Mouse (Mus musculus) C2C12 (cell line): ENCODE measurements at regions not wholly inside any gene's neighbourhood (a gene's known extent, or its start where the extent isn't known, plus 50 kb on each side); places are given as distances from the start of the nearest gene placed in this dataset.

Experiments
- H3K27me3 ChIP-seq: one replicate; pipeline ENCODE4 v1.6.1; 2011; ENCODE audit not compliant: control insufficient read depth, insufficient read depth, insufficient read length
- H3K36me3 ChIP-seq: one replicate; pipeline ENCODE4 v1.6.1; 2011; ENCODE audit not compliant: control insufficient read depth, insufficient read depth
- H3K4me3 ChIP-seq: one replicate; pipeline ENCODE4 v1.5.1; 2011; ENCODE audit warnings: mild to moderate bottlenecking, control low read depth; ENCODE audit not compliant: poor library complexity, insufficient read depth, severe bottlenecking
- H3K79me2 ChIP-seq: one replicate; pipeline ENCODE4 v1.6.1; 2011; ENCODE audit not compliant: control insufficient read depth, insufficient read depth
- H3K79me3 ChIP-seq: one replicate; pipeline ENCODE4 v1.6.1; 2011; ENCODE audit warnings: low read depth, control low read depth
- H3ac ChIP-seq: one replicate; pipeline ENCODE3; 2011; ENCODE audit warnings: low read depth; ENCODE audit not compliant: control insufficient read depth, insufficient read length
- CEBPB ChIP-seq: IDR thresholded peaks from one replicate; pipeline ENCODE4 v1.6.1; 2011; ENCODE audit warnings: low read depth, mild to moderate bottlenecking, control low read depth, moderate library complexity
- CTCF ChIP-seq: IDR thresholded peaks from one replicate; pipeline ENCODE4 v1.5.1; 2011; ENCODE audit not compliant: control insufficient read depth, insufficient read depth, insufficient read length
- FOSL1 ChIP-seq: IDR thresholded peaks from one replicate; pipeline ENCODE4 v1.8.0; 2011; ENCODE audit warnings: mild to moderate bottlenecking, low read length; ENCODE audit not compliant: poor library complexity, insufficient read depth, severe bottlenecking
- MAX ChIP-seq: IDR thresholded peaks from one replicate; pipeline ENCODE4 v1.6.1; 2011; ENCODE audit warnings: mild to moderate bottlenecking, control low read depth
- MYOG ChIP-seq: IDR thresholded peaks from one replicate; pipeline ENCODE4 v1.6.1; 2011; ENCODE audit not compliant: control insufficient read depth, insufficient read length; ENCODE audit errors: extremely low read depth
- USF1 ChIP-seq: IDR thresholded peaks from one replicate; pipeline ENCODE4 v1.6.1; 2011; ENCODE audit warnings: low read depth, mild to moderate bottlenecking, control low read depth, moderate library complexity

GRCm38 (mm10) chr4:62890588-62891580 lies 74.5 kb upstream of the Zfp618 start:
- TF ChIP-seq MAX (no peak), CEBPB (peak; percentile 27)
- Histone ChIP-seq H3ac (no peak overlapping the region), H3K4me3 (no peak overlapping the region), H3K79me2 (no peaks in the 10 kb centered on the region), H3K36me3 (no peaks in the 10 kb centered on the region), H3K27me3 (peaks cover 25% of the 10 kb centered on the region), H3K79me3 (no peaks in the 10 kb centered on the region)

- no peaks in the 10 kb centered on the region for H3K79me2 ChIP-seq
- H3K79me3 ChIP-seq = no peaks in the 10 kb centered on the region
- no peak overlapping the region for H3ac ChIP-seq
- TF ChIP-seq MAX (no peak), CEBPB (no peak), FOSL1 (no peak), CTCF (no peak), MYOG (no peak), USF1 (no peak)
- H3K27me3 ChIP-seq = no peaks in the 10 kb centered on the region
- no peak overlapping the region for H3K4me3 ChIP-seq
- no peaks in the 10 kb centered on the region for H3K36me3 ChIP-seq
Observed at GRCm38 (mm10) chr4:62912891-62913290, 52.5 kb upstream of the Zfp618 start.
